Mouse (Mus musculus) Patski (cell line): ENCODE measurements at regions not wholly inside any gene's neighbourhood (a gene's known extent, or its start where the extent isn't known, plus 50 kb on each side); places are given as distances from the start of the nearest gene placed in this dataset.

Experiments used
- ATAC-seq: fragments of 100-300 bp; one replicate; pipeline ENCODE4 v1.8.0; 2021
- CTCF ChIA-PET: fragments of 350-600 bp; sonication (Branson Sonifier 250); formaldehyde crosslinking; loops from one replicate; lab custom pipeline; 2022; ENCODE audit warnings: inconsistent platforms; lab: Charles Lee
- POLR2A ChIA-PET: fragments of 350-600 bp; sonication (Branson Sonifier 250); formaldehyde crosslinking; loops from one replicate; lab custom pipeline; 2022; ENCODE audit warnings: antibody characterized with exemption, inconsistent platforms; lab: Charles Lee
- DNase-seq: peaks from one replicate; pipeline ENCODE4 v3.0.0-alpha.2; 2011; ENCODE audit warnings: low read depth, low spot score
- H3K27me3 ChIP-seq: fragments of 371-371 bp; one replicate; pipeline ENCODE4 v1.5.1; 2021
- CTCF ChIP-seq: fragments of 100-300 bp; IDR thresholded peaks from one replicate; pipeline ENCODE4 v1.5.1; 2021
- in situ Hi-C: fragments of 300-500 bp; cut with MboI; formaldehyde crosslinking; loops from 3 replicates; pipeline ENCODE4 v1.11.1; 2018; ENCODE audit warnings: low pct_unique_long_range_greater_than_20kb, mixed read lengths

GRCm38 (mm10) chr9:43438476-43438875 lies 127.8 kb downstream of the Trim29 start:
- in situ Hi-C loops: no loop called here
- peaks cover 40% of the 10 kb centered on the region for H3K27me3 ChIP-seq
- ATAC-seq (no peak), DNase-seq (no peak)
- POLR2A ChIA-PET: no interaction called here
- CTCF ChIA-PET: no interaction called here
- no peak for TF ChIP-seq CTCF

DNA sequence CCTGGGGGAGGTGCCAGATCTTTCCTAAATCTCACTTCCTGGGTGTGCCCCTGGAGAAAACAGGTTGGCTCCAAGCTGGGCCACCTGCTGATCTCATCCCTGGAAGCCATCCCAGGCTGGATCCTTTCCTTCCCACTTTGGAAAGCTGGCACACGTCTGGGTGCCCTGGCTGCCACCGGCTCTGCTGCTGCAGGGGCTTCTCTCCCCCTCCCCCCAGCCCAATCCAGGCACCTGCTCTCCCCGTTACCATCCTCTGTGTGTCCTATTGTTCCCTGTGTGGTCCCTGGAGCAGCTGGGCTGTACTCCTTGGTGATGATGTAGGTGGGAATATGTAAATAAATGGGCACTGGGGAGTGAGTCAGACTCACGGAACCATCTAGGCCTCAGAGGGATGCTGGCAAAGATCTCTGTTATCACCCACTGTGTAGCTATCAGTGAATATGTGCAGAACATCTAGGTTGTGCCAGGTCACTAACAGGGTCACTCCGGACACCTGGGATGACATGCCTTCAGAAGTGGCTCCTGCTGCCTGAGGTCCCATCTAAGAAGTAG lies 130.4 kb downstream of the Trim29 start:
- CTCF ChIA-PET: no interaction called here
- ATAC-seq: no peak
- in situ Hi-C loops: no loop called here

GRCm38 (mm10) chr9:43445491-43445890 lies 134.8 kb downstream of the Trim29 start:
- TF ChIP-seq CTCF: no peak
- in situ Hi-C loops: no loop called here
- ATAC-seq (no peak), DNase-seq (no peak)
- ChIA-PET POLR2A (no interaction called here), CTCF (no interaction called here)
- peaks cover 12% of the 10 kb centered on the region for H3K27me3 ChIP-seq

More for the DNA sequence above, 130.4 kb downstream of the Trim29 start:
- peaks cover 25% of the 10 kb centered on the region for H3K27me3 ChIP-seq
- no peak for DNase-seq
- POLR2A ChIA-PET: no interaction called here
- no peak for TF ChIP-seq CTCF

- in situ Hi-C loops: no loop called here
- POLR2A ChIA-PET: no interaction called here
- peaks cover 20% of the 10 kb centered on the region for H3K27me3 ChIP-seq
- no peak for DNase-seq
- CTCF ChIA-PET: no interaction called here
- no peak for TF ChIP-seq CTCF
- ATAC-seq: no peak
These were observed 136.7 kb downstream of the Trim29 start for GRCm38 (mm10) chr9:43447372-43447771.

GRCm38 (mm10) chr9:43448981-43449380 lies 138.3 kb downstream of the Trim29 start:
- ChIA-PET POLR2A (no interaction called here), CTCF (no interaction called here)
- peaks cover 17% of the 10 kb centered on the region for H3K27me3 ChIP-seq
- DNase-seq: no peak
- no peak for ATAC-seq
- in situ Hi-C loops: no loop called here
- no peak for TF ChIP-seq CTCF

GRCm38 (mm10) chr9:43453953-43454582 lies 143.4 kb downstream of the Trim29 start:
- no peak for ATAC-seq
- no peak for DNase-seq

GRCm38 (mm10) chr9:43457736-43458135 lies 147.1 kb downstream of the Trim29 start:
- ATAC-seq (no peak), DNase-seq (no peak)
- H3K27me3 ChIP-seq: peaks cover 19% of the 10 kb centered on the region
- in situ Hi-C loops: no loop called here
- ChIA-PET CTCF (no interaction called here), POLR2A (no interaction called here)
- no peak for TF ChIP-seq CTCF

More at GRCm38 (mm10) chr9:43453953-43454582, 143.4 kb downstream of the Trim29 start:
- in situ Hi-C loops: no loop called here
- POLR2A ChIA-PET: interaction anchor here (0.7 kb wide), 1 partner anchor 27 kb away, joined by 4 read pairs; no protein-coding TSS in a partner anchor
- H3K27me3 ChIP-seq: peaks cover 19% of the 10 kb centered on the region
- CTCF ChIA-PET: no interaction called here
- no peak for TF ChIP-seq CTCF

DNA sequence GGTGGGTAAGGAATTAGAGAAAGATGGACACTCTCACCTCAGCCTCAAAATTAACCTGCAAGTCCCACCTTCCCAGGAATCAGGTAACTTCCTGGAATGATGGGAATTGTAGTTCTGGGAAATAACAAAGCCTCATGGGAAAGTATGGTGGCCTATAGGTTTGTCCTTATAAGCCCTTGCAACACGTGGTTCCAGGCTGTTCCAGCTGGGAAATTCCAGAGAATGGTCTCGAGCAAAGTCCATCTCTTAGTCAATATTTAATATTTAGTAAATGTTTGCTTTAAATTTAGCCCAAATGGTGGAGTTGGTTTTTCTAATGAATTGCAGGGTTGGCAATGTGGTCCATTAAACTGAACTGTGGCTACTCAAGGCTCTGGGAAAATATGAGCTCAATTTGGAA lies 150.5 kb downstream of the Trim29 start:
- DNase-seq: no peak
- CTCF ChIA-PET: no interaction called here
- TF ChIP-seq CTCF: no peak
- POLR2A ChIA-PET: no interaction called here
- ATAC-seq: no peak
- H3K27me3 ChIP-seq: peaks cover 22% of the 10 kb centered on the region
- in situ Hi-C loops: no loop called here

DNA sequence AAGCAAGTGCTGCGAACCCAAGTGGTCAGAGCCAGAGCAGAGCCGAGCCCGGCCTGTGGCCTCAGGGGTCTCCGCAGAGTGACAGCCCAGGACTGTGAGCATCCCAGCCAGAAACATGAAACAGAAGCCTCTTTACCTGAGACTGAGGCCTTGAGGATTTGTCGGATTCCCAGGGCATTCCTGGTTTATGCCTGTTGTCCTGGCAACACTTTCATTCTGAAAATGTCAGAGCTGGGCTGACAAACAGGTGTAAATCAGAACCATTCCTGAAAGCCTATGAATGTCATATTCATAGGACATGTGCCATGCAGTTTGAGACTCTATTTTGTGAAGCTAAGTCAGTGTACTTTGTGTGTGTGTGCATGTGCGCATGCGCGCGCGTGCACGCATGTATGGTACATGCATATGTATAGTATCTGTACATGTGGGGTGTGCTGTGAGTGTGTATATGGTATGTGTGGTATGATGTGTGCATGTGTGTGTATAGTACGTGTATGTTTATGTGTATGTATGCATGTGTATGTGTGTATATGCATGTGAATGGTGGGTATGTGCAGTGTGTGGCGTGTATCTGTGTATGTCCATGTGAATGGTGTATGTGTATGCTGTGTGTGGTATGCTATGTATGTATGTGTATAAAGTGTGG lies 152.9 kb downstream of the Trim29 start:
- POLR2A ChIA-PET: no interaction called here
- ATAC-seq (no peak), DNase-seq (no peak)
- in situ Hi-C loops: no loop called here
- no peak for TF ChIP-seq CTCF
- H3K27me3 ChIP-seq: peaks cover 34% of the 10 kb centered on the region
- CTCF ChIA-PET: no interaction called here

DNA sequence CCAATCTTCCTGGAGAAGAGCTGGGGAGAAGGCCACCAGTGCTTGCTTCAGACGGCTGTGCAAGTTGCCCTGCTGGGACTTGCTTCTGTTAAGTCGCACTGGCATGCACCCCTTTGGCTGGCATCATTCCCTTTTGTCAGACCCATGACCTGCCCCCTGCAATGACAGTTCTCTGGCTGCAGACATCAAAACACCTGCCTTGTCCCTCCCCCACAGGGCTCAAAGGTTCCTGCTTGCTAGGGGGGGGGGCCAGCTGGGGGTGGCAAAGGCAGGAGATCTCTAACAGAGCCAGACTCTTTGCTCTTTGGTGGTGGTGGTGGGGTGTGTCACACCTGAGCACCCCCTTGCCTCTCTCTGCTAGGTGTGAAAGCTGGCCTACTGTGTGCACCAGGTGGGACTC lies 154.5 kb downstream of the Trim29 start:
- POLR2A ChIA-PET: no interaction called here
- no peak for TF ChIP-seq CTCF
- no peak for DNase-seq
- in situ Hi-C loops: no loop called here
- no peak for ATAC-seq
- peaks cover 32% of the 10 kb centered on the region for H3K27me3 ChIP-seq
- CTCF ChIA-PET: no interaction called here

DNA sequence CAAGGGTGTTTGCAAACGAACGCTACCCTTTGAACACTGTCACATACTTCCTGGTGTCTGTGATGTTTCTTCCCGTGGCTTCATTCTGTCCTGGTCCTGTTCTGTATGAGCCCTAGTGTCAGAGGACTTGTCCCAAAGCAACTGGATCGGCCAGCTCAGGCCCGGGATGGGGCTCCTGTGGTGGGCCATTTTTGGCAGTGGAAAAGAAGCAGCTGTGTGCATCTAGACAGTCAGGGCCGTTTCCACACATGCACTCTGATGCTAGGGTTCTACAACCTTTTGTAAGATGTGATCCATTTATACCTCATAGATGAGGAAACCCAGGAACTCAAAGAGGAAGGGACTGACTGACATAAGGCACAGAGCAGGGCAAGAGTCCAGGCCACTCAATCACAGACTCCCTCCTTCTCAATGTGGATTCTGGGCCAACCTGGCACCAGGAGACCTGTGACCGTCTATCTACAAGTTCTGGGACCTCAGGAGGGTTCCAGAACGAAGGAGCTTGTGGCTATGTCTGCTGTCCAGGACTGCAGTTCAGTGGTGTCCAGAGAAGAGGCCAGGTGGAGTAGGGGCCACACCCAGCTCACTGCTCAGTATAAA lies 155.2 kb downstream of the Trim29 start:
- TF ChIP-seq CTCF: no peak
- ChIA-PET CTCF (no interaction called here), POLR2A (no interaction called here)
- DNase-seq (no peak), ATAC-seq (no peak)
- H3K27me3 ChIP-seq: peaks cover 33% of the 10 kb centered on the region
- in situ Hi-C loops: no loop called here
